Mouse (Mus musculus) MEL (cell line): Measurements from ENCODE around the gene Gm6793.

ENCODE experiments used
- CTCF ChIP-seq, 3 experiments: IDR thresholded peaks in 2 of 3; conservative IDR thresholded peaks in 1 of 3; 2 replicates each; pipeline ENCODE4 v1.5.1; 2011 to 2012; ENCODE audit warnings: low read length in 3 of 3, low read depth in 2 of 3, mild to moderate bottlenecking in 2 of 3, improper control_type of control experiment in 1 of 3, inconsistent platforms in 1 of 3, mixed read lengths in 1 of 3, moderate library complexity in 1 of 3; ENCODE audit not compliant: control insufficient read depth in 1 of 3, insufficient read depth in 1 of 3, poor library complexity in 1 of 3, severe bottlenecking in 1 of 3
- GATA1 ChIP-seq: IDR thresholded peaks from 2 replicates; pipeline ENCODE4 v1.6.1; 2011; ENCODE audit warnings: low read depth, low read length, improper control_type of control experiment
- KAT2A ChIP-seq: conservative IDR thresholded peaks from 2 replicates; pipeline ENCODE4 v1.6.1; 2012; ENCODE audit warnings: low read depth, low read length, improper control_type of control experiment, inconsistent platforms
- MAFK ChIP-seq: IDR thresholded peaks from 2 replicates; pipeline ENCODE4 v1.6.1; 2011; ENCODE audit warnings: low read depth, mild to moderate bottlenecking, low read length, improper control_type of control experiment, borderline replicate concordance
- MAX ChIP-seq: IDR thresholded peaks from 2 replicates; pipeline ENCODE4 v1.6.1; 2011; ENCODE audit warnings: low read length, improper control_type of control experiment
- MAZ ChIP-seq: IDR thresholded peaks from 2 replicates; pipeline ENCODE4 v1.6.1; 2012; ENCODE audit warnings: low read depth, mild to moderate bottlenecking, inconsistent platforms, low read length, improper control_type of control experiment
- POLR2A ChIP-seq, 2 experiments: IDR thresholded peaks; 2 replicates each; pipeline ENCODE4 v1.6.1; 2011 to 2012; ENCODE audit warnings: low read length in 2 of 2, mild to moderate bottlenecking in 2 of 2, control low read depth in 1 of 2, improper control_type of control experiment in 1 of 2, low read depth in 1 of 2, moderate library complexity in 1 of 2; ENCODE audit not compliant: control insufficient read depth in 1 of 2, insufficient read depth in 1 of 2, poor library complexity in 1 of 2
- RCOR1 ChIP-seq: IDR thresholded peaks from 2 replicates; pipeline ENCODE4 v1.6.1; 2012; ENCODE audit warnings: low read depth, mild to moderate bottlenecking, inconsistent platforms, low read length, improper control_type of control experiment
- SMC3 ChIP-seq: IDR thresholded peaks from 2 replicates; pipeline ENCODE4 v1.6.1; 2011; ENCODE audit warnings: low read depth, low read length, improper control_type of control experiment
- TCF12 ChIP-seq: IDR thresholded peaks from 2 replicates; pipeline ENCODE4 v1.6.1; 2014; ENCODE audit warnings: low read depth, mild to moderate bottlenecking, inconsistent platforms, low read length, improper control_type of control experiment, moderate library complexity
- ZC3H11A ChIP-seq: IDR thresholded peaks from 2 replicates; pipeline ENCODE4 v1.6.1; 2012; ENCODE audit warnings: low read depth, mild to moderate bottlenecking, inconsistent platforms, low read length, improper control_type of control experiment

- TF ChIP-seq CTCF (IDR thresholded peaks at IDR 0.05 in 2 of 3, conservative IDR thresholded peaks at IDR 0.05 in 1 of 3; ENCODE audit: control insufficient read depth in 1 of 3, insufficient read depth in 1 of 3, low read depth in 2 of 3, low read length in 3 of 3, poor library complexity in 1 of 3, severe bottlenecking in 1 of 3) (no peak), GATA1 (no peak), POLR2A (IDR thresholded peaks at IDR 0.05; ENCODE audit: control insufficient read depth in 1 of 2, insufficient read depth in 1 of 2, low read depth in 1 of 2, low read length in 2 of 2, poor library complexity in 1 of 2) (no peak), MAZ (no peak), MAX (no peak), ZC3H11A (no peak), KAT2A (no peak), RCOR1 (no peak), TCF12 (no peak), MAFK (no peak), SMC3 (no peak)
These were observed 39.1 kb downstream of the Gm6793 start for GRCm38 (mm10) chr8:111975706-111976105.
